Mouse (Mus musculus) right cerebral cortex, postnatal 10 days (tissue): ENCODE measurements around the gene Clspn.
A peak's percentile ranks its signal among the peaks of the same experiment; 100 is the strongest.
"Not testable (repeated sequence)": the region's sequence is repeated elsewhere in the genome, so short reads cannot be mapped to it uniquely, and the experiment has no call there.

Source experiments
- DNase-seq, 2 experiments: peaks; one replicate each; pipeline ENCODE4 v3.0.0; 2021; ENCODE audit warnings: low spot score in 2 of 2

Gene Clspn

DNA sequence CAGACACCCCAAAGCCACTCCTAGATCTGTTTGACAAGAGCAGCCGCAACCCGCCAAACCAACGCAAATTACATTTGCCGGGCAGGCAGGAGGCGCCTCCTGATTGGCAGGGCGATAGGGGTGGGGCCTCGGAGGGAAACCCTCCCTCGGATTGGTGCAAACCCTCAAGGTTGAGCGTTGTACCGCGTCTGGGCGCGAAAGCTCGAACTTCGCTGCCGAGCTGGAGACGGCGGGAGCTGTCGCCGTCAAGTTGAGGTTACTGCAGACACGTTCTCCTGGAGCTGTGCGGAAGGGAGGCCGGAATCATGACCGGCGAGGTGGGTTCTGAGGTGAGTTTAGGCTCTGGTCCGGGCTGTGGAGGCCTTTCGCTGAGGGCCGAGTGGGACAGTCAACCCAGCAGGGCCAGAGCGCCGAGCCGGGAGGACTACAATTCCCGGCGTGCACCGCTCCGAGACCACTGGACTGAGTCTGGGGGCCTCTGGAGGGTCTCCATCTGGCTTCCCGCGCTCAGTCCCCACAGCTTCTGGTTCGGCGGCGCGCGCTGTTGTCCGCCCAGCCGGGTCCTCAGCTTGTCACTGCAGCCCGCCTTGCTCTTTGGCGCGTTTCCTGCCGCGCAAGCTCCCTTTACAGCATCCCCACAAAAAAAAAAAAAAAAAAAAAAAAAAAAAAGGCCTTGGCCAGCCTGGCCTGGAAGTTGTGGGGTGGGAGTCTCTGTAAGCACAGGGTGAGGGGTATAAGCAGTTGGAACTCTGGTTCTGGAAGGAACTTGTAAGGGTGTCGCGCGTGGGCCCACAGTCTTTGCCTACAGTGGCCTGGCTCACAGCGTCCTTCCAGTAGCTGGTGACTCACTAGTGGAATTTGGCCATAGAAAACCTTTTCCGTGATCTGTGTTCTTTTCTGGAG, at the start of gene Clspn:
Clspn (plus strand) TSS at position 127 of the 903 bp plus-strand sequence.
- DNase-seq = peak; percentile 92 to 93

GRCm38 (mm10) chr4:126508110-126508899, 48.4 kb upstream of the Clspn start:
- DNase-seq = no peak

- DNase-seq = no peak
These were observed 47.7 kb upstream of the Clspn start for GRCm38 (mm10) chr4:126509072-126509471.

- no peak for DNase-seq
These were observed 45.7 kb upstream of the Clspn start for GRCm38 (mm10) chr4:126511013-126511412.

DNA sequence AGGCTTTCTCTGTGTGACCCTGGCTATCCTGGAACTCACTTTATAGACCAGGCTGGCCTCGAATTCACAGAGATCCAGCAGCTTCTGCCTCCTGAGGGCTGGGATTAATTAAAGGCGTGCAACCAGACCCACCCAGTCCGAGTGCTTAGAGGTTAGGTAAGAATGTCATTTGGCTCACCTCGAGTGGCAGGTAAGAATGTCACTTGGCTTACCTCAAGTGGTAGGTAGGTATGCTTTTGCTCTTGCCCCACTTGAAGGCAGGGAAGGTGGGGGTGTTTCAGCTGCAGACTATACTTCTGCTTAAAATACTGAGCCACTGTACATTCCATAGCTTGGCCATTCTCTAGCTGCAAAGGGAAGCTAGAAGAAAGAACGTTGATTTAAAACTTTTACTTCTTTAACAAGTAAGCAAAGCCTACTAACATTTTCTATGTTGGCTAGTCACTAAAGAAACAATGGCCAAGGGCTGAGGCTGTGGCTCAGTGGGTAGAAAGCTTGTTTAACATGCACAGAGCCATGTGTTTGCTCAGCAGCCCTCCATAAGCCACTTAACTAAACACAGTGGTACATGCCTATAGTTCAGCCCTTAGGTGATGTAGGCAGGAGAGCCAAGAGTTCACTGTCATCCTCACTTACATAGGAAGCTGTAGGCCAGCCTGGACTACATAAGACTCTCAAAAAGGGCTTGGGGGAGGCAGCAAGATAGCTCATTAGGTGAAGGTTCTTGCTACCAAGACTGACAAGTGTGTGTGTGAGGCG, 44.2 kb upstream of the Clspn start:
- DNase-seq = no peak

DNA sequence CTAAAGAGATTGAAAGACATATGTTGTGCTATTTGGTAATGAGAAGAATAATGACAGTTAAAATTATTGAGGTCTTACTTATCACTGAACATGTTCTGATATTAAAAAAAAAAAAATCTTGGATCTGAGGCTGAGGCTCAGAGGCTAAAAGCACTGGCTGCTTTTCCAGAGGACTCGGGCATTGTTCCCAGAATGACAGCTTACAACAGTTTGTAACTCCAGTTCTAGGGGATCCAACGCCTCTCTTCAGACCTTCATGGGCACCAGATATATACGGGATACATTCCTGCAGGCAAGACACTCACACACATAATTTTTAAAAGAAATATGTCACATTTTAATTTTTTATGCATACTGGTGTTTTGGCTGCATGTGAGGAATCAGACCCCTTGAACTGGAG, 30.6 kb upstream of the Clspn start:
- no peak for DNase-seq

DNA sequence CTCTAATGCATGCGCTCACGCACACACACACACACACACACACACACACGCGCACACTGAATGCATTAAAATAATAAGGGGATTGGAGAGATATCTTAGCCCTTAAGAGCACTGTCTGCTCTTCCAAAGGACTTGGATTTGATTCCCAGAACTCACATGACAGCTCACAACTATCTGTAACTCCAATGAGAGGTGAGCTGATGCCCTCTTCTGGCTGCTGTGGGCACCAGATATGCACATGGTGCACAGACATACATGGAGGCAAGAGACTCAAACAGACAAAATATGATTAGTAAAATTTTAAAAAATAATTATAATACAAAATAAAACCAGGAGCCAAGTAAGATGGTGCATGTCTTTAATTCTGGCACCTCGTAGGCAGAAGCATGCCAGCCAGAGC, 29.9 kb upstream of the Clspn start:
- no peak for DNase-seq

- DNase-seq = no peak
These were observed 24.4 kb upstream of the Clspn start for GRCm38 (mm10) chr4:126532292-126532691.

- peak; percentile 71 to 78 for DNase-seq
These were observed 23.7 kb upstream of the Clspn start, which contains the start of gene Ago4 for GRCm38 (mm10) chr4:126532827-126533728. Gene Ago4 (minus strand): TSS chr4:126533472.

DNA sequence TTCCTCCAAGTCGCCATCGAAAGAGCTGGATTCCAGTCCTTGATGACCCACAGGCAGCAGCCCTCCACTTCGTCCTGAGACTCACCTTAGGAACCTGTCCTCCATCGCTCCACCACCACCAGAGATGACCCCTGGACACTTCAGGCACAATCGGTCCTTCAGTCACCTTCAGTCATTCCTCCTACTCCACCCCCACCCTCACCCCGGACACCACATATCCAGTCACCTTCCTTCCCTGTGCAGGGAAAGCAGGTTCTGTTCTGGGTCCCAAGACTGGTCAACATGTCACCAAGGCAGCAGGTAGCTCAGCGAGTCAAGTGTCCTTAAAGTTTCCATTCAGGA, 23.0 kb upstream of the Clspn start:
- DNase-seq = no peak

GRCm38 (mm10) chr4:126535631-126536030, 21.1 kb upstream of the Clspn start:
- DNase-seq = not testable (repeated sequence)

- no peak for DNase-seq
These were observed 19.9 kb upstream of the Clspn start for GRCm38 (mm10) chr4:126536865-126537264.

- no peak for DNase-seq
These were observed 16.2 kb upstream of the Clspn start for GRCm38 (mm10) chr4:126540487-126541071.

DNA sequence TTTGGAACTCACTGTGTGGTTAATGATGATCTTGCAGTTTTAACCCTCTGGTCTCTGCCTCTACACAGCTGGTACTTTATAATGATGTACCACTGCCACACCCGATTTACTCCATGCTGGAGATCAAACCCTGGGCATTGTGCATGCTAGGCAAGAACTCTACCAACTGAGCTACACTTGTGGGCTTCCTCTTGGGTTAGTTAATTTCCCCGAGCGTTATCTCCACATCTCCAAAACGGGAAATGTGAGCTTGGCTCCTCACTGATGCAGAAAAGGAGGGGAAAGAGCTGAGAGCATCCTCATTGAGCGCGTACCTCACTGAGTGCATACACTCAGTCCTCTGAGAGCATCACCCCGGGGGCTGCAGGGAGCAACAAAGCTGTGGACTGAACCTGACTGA, 13.9 kb upstream of the Clspn start:
- no peak for DNase-seq

- DNase-seq = no peak
These were observed 11.7 kb upstream of the Clspn start for GRCm38 (mm10) chr4:126545016-126545415.

DNA sequence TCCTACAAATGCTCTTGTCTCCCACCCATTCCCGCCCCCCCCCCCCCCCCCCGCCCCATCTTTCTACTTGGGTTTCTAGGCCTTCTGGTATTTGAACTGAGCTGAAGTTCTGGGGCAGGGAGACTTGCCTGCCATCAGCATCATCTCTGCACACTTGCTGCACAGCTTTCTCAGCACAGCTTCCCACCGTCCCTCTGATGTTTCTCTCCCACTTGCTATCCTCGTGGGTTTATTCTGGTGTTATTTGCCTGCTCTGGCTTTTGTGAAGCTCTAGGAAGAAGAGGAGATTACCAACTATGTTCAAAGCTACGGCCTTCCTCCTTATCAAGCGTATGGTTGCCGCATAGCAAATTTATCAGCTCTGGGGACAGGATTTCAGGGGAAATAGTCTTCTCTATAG, 11.0 kb upstream of the Clspn start:
- no peak for DNase-seq

DNA sequence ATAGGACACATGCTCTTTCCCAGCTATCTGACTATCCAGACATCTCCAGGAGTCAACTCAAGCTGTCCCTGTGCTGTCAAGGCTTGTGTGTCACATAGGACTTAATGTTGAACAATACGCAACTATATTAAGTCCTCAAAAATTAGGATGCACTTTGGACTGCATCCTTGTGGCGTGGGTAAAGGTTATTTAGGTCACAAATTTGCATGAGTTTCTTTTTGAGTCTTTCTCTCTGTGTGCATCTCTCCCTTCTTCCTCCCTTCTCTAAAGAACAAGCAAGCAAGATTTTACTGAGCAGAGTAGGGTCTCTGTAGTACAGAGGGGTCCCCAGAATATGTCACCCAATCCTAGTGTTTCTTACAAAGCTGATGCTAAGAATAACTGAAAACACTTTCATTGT, 10.6 kb upstream of the Clspn start:
- DNase-seq = no peak

DNA sequence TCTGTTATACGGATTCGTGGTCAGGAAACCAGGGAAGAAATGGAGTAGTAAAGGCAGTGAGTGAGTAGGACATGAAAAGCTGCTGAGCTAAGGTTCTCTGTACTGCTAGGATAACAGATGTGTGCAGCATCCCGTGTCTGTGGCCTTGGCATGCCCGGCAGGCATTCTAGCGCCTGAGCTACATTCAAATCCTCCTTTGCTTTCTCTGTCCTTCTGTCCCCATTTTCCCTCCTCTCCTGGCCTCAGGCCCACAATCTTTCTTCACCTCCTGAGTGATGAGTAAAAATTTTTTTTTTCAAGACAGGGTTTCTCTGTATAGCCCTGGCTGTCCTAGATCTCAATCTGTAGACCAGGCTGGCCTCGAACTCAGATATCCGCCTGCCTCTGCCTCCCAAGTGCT, 4.6 kb upstream of the Clspn start:
- no peak for DNase-seq

DNA sequence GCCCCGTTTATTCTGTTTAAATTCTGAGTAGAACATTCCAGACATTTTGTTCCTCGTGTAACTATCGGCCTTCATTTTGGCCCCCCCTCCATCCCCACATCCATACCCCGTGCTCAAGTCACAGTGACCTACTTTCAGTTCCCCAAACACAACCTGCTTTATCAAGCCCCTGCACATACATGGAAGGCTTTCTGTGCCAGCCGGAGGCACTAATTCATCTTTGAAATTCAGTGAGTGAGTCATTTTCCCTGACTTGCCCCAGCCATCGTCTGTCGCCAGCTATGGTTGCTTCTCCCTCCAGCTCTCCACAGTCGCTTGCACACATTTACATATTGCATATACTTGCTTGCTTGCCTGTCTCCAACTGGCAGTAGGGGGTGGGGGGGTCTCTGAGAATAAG, 3.6 kb upstream of the Clspn start:
- DNase-seq = peak; percentile 48 to 66

GRCm38 (mm10) chr4:126553685-126554084, 3.0 kb upstream of the Clspn start:
- no peak for DNase-seq

GRCm38 (mm10) chr4:126554462-126554861, 2.3 kb upstream of the Clspn start:
- no peak for DNase-seq
